Mouse (Mus musculus): ENCODE results near the gene Vti1a. TPM values are rescaled to one million over a fixed set of nuclear protein-coding genes. Genes with fewer than 3 reads are reported as not detected.

Gene Vti1a
- total RNA-seq, 2 experiments from 2014 or later, result 14.0 to 16.5 TPM

DNA sequence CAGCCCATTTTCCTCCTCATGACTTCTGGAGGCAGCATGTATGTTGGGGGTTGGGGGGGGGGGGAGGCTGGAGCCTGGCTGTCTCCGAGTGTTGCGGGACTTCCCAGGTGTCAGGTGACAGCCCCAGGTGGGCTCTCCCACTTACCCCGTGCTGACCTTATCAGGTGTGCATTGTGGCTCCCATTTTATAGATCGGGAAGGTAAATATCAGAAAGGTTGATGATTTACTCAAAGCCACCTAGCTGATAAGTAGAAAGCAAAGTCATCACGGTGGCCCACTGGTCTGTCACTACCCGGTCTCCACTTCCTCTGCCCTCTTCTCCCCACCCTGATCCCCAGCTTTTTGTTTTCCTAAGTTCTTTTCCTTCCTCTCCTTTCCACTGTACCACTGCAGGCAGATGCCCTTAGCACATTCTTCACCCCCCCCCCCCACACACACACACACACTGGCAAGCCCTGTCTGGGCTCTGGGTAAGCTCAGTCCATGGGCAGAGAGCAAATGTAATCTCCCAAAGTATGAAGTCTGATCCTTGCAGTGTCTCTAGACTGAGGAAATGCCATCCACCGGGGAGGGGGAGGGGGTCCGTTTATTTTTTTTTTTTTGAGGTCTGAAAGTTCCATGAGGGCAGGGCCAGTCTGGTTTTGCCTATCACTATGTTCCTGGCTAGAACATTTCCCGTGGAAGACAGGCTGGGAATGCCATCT lies 280.0 kb downstream of the Vti1a start:
- no peak for DNase-seq (ENCODE audit: low spot score)
- intact Hi-C loops (cut with DNase I), result no loop called here

DNA sequence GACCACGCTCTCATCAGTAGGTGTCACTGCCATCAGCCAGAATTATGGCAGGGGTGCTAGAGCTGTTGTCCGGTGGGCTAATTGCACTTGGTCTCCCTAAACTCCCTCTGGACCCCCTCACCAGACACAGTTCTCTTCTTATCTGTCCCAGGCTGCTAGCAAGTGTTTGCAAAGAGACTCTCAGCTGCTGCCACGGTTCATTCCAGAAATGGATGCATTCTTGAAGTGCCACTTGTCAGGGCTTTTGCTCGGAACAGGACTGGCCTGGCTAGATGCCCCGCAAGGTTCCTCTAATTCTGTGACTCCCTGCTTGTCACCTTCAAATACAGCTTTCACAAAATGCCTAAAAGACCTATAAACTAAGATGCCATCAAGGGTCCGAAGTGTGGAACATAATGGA lies 280.7 kb downstream of the Vti1a start:
- no peak for DNase-seq (ENCODE audit: low spot score)
- intact Hi-C loops (cut with DNase I), result no loop called here

DNA sequence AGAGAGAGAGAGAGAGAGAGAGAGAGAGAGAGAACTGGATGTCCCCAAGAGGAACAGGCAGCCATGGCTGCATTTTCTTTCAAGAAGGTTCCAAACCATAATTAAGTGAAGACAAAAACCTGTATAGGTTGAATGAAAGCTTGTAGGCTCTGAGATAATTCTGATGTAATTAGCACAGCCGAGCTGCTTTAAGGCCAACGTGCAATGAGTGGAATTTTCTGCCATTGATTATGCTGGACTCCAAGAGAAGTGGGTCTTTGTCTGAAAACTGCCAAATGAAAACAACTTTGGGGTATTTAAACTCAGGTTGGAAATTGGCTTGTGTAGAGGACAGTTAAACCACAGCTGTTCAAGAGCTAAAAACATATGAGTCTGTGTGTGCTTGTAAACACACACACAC lies 281.2 kb downstream of the Vti1a start:
- DNase-seq (ENCODE audit: low spot score), result no peak
- intact Hi-C loops (cut with DNase I), result no loop called here

DNA sequence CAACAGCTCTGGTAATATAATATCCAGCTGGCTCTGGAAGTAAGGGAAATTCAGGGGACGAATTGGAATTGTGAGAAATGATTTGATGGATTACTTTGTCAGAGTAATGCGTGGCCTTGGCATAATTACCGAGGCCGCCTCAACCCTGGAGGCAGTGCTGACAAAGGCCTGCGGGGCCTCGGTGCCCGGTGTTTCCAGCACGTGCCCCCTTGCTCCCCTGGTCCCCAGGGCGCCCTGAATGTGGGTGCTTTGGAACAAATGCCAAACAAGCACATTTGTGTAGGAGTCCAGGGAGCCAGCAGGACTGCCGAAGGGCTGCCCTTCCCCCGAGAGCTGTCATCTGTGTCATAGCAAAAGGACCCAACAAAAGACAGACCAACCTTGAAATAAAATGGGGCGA lies 281.9 kb downstream of the Vti1a start:
- intact Hi-C loops (cut with DNase I), result no loop called here
- no peak for DNase-seq (ENCODE audit: low spot score)

DNA sequence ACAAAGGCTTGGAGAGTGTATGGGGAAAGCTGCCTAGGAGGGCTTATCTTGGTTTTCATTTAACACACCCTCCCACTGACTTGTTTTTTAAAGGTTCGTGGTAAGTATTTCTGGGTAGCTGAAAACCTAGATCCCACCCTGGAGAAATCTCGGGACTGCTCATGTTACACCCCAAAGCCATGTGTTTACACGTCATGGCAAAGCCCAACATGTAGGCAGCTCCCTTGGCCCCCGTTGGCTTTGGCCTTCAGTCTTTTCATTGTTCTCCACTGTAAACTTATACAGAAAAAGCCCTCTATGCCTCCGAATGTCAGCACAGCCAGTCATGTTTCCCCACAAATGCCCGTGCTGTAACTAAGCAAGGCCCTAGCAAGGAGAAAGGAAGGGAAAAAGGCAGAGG lies 283.0 kb downstream of the Vti1a start:
- intact Hi-C loops (cut with DNase I), result no loop called here
- DNase-seq (ENCODE audit: low spot score), result no peak

DNA sequence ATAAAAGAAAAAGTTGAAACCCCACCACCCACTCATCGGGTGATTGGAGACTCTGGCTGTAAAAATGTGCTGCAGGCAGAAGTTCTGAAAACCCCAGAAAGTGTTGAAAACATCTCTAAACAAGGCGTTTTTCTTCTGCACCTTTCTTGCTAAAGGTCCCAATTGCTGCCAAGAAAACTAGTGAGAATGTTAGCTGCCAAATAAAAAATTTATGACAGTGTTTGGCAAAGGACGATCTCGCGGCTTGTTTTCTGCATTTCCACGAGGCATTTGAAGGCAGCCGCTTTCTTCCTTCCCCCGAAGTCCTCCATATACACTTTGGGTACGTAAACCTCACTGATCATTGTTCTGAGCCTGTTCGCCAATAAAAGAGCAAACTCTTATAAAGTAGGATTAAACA lies 291.6 kb downstream of the Vti1a start:
- intact Hi-C loops (cut with DNase I), result no loop called here
- no peak for DNase-seq (ENCODE audit: low spot score)

DNA sequence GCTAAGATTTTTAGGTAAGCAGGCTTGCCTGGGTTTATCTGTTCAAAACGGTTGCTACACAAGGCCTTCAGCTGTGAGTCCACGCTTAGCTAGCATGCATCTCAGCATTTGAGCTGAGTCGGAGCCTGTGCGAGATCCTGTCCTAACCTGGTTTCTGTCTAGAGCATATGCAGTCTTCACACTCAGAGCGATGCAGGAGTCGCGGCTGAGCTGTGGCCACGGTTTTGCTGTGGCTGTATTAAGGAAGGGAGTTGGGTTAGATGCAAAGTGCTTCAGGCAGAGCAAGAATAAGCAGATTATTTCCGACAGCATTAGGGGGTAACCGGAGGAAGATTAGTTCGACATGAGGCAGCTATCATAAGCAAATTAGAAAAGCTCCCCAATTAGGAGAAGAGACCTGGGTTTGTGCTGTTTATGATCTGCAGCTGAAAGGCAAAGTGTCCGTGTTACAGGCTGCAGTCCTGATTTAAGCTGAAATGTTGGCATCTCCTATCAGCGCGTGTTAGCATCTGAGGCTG lies 292.8 kb downstream of the Vti1a start:
- no peak for DNase-seq (ENCODE audit: low spot score)
- intact Hi-C loops (cut with DNase I), result no loop called here

DNA sequence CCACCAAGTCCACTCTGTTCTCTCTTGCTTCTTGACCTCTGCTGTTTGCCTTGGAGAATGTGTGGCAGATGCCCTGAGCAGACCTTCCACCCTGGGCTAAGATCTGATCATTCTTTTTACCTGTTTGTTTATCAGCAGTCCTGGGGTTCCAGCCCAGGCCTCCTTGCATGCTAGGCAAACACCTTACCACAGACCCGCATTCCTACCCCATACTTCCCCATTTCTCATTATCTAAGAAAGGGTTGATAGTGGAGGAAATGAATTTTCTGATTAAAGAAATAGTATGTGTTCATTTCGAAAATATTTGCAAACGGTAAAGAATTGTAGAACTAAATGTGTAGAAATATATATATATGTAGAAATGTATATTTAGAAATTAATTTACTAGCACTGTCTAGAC lies 293.7 kb downstream of the Vti1a start:
- DNase-seq (ENCODE audit: low spot score), result no peak
- intact Hi-C loops (cut with DNase I), result no loop called here

DNA sequence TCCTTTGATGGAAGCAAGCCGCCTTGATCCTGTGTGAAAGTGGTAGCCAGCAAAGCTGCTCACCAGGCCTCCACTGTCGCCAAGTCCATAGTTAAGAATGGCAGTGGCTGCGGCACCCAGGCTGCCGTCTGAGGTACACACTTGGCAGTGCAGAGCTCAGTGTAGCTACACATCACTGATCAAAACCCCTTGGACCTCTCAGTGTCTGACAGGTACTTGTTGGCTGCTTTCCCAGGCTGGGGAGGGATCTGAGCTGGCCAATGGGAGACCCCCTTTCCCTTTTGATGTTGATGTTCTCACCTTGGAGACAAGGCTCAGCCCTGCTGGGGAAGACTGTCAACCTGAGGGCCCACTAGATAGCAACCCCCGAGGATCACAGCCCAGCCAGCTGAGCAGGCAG lies 299.6 kb downstream of the Vti1a start:
- intact Hi-C loops (cut with DNase I), result no loop called here
- no peak for DNase-seq (ENCODE audit: low spot score)

DNA sequence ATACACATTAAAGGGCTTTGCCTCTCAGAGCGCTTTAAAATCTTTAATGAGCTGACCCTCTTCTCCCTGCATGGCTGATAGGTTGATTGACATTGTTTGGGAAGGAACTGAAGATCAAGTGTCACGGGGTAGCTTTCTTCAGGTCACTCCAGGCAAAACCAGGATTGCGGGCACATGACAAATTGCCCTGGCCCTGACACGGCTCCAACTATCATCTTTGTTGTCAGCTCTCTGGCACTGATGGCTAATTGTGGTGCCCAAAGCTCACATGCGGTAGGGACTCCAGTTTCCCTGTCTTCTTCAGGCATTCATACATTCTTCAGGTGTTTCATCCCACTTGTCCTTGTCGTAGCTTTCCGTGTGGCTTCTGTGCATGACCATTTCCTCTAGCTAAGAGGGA lies 300.2 kb downstream of the Vti1a start:
- intact Hi-C loops (cut with DNase I), result no loop called here
- no peak for DNase-seq (ENCODE audit: low spot score)

DNA sequence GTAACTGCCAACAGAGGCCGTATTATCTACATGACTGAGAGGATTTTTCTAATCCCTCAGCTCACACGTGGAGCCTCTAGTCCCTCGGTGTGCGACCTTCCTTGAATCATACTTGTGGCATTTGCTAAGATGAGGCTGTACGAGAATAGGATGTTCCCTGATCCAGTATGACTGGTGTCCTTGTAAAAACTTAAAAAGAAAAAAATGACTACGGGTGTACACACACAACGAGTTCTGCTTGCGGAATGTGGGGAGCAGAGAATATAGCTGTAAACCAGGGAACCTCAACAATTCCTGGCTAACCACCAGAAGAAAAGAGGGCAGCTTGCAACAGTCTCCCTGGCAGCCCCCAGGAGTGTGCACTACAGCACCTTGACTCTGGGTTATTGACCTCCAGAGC lies 300.8 kb downstream of the Vti1a start:
- intact Hi-C loops (cut with DNase I), result no loop called here
- no peak for DNase-seq (ENCODE audit: low spot score)

DNA sequence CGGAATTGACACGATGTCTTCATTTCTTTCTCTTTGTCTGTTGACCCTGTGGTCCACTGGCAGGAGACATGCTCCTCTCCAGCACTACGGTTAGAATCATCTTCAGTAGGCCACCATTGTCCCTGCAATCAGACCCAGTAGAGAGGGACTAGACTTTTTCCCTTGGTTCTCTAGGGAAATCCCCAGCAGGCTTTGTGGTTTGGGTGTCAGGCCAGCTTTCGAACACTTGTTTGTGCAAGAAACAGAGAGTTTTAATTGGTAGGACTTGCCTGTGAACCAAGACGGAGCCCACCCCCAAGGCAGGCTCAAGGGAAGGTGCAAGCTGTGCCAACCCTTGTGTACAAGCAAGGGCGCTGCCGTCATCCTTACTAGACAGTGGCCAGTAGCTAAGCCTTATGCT lies 302.5 kb downstream of the Vti1a start:
- DNase-seq (ENCODE audit: low spot score), result no peak
- intact Hi-C loops (cut with DNase I), result no loop called here

DNA sequence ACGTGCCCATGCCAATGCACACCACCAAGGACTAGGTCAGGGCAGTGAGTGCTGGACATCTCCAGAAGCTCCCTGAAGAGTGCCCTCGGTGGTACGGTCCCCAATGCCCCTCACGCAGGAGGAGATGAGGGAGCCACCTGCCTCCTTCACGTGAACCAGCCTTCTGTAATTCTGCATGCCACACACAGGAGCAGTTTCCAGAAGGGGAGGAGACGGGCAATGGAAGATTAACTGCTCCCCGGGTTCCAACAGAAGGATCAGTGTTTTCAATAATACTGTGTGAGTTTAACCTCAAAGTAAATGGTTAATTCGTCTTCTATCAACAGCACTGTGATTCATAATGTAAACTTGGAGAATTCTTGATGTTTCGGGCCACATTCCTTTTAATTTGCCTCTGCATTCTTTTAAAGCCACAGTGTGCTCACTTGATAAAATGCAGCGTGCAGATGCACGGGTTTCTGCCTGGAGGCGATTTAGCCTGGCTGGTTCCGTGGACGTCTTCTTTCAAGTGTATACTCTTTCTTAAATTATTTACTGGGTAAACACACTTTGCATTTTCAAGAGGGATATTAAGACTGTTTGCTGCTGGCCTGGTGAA lies 304.4 kb downstream of the Vti1a start:
- intact Hi-C loops (cut with DNase I), result no loop called here
- DNase-seq (ENCODE audit: low spot score), result no peak

DNA sequence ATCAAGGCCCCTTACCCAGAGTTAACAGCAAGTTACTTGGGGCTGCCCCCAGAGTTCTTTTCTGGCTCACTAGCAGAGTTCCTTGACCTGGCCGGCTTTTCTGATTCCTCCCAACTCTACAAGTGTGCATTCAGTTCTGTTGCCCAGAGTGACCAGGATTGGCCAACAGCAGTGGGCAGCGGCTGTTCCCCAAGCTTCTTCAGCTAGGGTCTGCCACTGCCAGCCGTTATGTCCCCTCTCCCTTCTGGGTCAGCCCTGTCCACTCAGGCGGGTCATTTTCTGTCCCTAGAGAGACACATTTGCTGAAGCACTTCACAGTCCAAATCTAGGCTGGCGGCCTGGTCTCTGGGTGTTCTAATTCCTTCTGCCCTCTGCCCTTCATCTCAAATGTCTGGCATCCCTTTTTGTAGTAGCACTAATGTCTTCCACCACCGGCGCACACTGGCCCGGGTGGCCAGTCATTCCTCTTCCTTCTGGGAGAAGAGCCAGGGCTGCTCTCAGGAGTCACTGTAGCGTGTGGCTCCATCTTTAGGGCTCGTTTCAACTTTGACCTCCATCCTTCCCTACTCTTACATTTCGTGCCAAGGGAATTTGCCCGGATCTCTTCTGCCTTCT lies 305.0 kb downstream of the Vti1a start:
- no peak for DNase-seq (ENCODE audit: low spot score)
- intact Hi-C loops (cut with DNase I), result no loop called here

DNA sequence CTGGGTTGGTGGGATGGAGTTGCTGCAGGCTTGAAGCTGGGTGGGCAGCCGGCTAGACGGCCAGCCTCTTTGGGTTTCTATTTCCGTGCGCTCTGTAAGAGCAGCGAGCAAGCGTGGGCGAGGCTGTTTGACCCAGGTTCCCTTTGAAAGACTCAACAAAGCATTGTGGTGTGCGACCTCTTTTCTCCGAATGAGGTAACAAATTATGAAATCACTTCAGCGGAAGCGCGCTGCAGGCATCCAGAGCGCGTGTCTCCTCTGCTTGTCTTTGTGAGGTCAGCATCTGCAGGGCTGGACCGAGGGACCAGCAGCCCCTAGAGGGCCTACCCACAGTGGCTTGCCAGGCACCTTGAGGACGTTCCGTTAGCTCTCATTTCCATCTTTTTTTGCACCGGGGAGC lies 306.7 kb downstream of the Vti1a start:
- intact Hi-C loops (cut with DNase I), result no loop called here
- DNase-seq (ENCODE audit: low spot score), result no peak

DNA sequence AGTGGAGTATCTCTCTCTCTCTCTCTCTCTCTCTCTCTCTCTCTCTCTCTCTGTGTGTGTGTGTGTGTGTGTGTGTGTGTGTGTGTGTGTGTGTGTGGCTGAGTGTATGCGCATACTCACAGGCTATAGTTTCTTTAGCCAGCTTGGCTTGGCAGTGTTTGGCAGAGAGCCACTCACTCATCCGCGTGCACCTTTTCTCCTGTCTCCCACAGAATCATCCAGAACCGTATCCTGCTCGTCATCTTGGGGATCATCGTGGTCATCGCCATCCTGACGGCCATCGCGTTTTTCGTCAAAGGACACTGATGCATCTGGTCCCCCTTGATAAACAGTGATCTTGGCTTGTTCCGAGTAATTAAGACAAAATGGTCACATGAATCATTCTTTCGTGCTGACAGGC lies 307.5 kb downstream of the Vti1a start:
- DNase-seq (ENCODE audit: low spot score), result no peak
- intact Hi-C loops (cut with DNase I), result no loop called here

DNA sequence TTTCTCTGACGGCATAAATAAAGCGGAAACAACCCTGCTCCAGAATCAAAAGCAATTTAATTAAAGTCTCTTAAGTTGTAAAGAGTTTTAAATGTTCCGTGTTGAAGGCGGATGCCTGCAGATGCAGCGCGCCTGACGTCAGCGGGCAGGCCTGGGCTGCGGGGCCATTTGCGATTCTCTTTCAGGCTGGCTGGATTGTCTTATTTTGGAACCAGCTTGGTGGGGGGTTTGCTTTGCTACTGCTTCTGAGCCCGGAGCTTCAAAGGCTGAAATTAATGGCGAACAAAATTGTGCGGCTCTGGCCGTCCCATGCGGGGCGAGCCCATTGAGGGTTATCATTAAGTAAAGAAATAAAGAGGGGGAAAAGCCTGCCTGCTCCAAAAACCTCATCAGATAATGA lies 310.4 kb downstream of the Vti1a start:
- DNase-seq (ENCODE audit: low spot score), result no peak
- intact Hi-C loops (cut with DNase I), result no loop called here

DNA sequence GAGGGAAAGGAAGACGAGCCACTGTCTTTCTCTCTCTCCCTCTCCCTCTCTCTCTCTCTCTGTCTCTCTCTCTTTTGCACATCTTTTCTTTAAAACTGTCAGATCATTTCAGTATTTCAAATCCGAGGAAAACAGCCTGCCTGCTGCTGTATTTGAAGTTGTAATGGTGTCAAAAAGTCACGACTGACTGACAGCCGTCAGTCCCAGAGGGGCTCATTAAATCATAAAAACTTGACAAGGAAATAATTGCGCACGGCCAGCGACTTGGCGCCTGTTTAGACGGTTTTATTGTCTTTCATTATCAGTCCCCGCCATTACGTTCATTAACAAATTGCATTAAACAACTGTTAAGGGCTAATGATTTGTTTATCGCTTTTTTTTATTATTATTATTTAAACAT lies 310.9 kb downstream of the Vti1a start:
- intact Hi-C loops (cut with DNase I), result no loop called here
- no peak for DNase-seq (ENCODE audit: low spot score)

DNA sequence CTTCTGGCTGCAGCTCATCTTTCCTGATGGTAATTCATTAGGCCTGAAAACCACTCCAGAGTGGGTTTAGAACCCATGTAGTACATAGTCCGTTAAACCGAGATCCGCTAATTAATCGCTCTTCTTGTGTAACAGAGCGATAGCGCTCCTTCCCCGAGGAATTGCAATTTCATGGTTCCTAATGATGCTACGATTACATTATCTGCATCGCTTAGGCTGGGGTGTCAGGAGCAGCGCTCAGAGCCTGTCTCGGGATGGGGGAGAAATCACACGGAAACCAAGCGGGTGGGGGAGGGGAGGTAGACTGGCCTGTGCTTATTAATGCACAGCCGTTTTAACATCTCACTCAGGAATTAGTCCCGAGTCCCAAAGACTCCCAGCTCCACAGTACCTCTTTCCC lies 319.4 kb downstream of the Vti1a start:
- DNase-seq (ENCODE audit: low spot score), result no peak
- intact Hi-C loops (cut with DNase I), result no loop called here

DNA sequence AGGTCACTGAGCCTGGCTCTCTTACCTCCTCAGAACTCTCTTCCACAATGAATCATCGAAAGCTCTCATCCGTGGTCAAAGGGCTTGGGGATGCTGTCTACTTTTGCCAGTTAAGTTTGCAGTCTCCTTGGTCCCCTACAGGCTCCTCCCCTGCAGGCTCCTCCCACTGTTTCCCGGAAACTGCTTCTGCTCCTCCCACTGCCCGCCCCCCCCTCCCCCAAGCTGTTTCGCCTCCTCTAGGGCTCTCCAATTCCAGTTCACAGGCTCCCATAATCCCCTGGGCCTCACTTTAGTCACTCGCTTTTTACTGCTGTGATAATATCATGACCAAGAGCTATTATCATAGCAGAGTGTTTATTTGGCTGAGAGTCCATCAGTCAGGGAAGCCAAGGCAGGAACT lies 324.2 kb downstream of the Vti1a start:
- no peak for DNase-seq (ENCODE audit: low spot score)
- intact Hi-C loops (cut with DNase I), result loop anchor here (5.0 kb wide), 1 partner anchor 97 kb away; no protein-coding TSS in a partner anchor

DNA sequence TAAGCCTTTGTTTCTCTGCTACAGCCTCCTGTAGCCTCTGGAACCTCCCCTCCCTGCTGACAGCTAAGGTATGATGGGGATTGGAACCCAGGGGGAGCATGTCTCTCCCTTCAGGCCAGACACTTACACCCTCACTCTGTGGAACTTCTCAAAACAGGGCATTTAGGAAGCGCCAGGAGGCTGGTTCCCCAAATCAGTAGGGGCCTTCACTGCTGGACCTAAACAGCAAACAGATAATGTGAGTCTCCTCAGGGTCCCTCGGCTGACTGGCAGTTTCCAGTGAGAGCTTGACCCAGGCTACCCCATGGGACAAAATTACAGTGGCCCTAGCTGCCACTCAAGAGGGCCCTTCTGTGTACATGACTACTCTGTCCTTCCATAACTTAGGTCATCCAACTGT lies 325.8 kb downstream of the Vti1a start:
- intact Hi-C loops (cut with DNase I), result loop anchor here (5.0 kb wide), 1 partner anchor 95 kb away; no protein-coding TSS in a partner anchor
- DNase-seq (ENCODE audit: low spot score), result no peak

Measured in heart, postnatal 25 days (tissue).